Mouse (Mus musculus) 416B (cell line): ENCODE results near the gene Gm3854.

ENCODE experiments used
- DNase-seq: peaks from one replicate; pipeline ENCODE4 v3.0.0; 2011; ENCODE audit warnings: low read depth

The Gm3854 gene

DNA sequence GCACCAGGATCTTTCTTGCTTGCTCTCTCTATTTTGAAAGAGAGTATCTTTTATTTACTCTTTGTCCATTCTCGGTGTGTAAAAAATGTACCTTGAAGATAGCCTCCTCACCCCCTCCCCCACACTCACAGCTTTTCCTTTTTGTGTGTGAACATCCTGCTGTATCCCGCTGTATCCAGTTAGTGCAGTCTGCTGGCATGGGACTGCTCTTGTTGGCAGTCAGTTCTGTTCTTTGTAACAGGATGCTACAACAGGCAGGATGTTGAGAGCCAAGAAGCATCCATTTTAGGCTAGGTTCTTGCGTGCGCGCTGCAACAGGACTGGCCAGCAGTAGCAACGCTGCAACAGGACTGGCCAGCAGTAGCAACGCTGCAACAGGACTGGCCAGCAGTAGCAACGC is 43.4 kb downstream of the Gm3854 start:
- no peak for DNase-seq

DNA sequence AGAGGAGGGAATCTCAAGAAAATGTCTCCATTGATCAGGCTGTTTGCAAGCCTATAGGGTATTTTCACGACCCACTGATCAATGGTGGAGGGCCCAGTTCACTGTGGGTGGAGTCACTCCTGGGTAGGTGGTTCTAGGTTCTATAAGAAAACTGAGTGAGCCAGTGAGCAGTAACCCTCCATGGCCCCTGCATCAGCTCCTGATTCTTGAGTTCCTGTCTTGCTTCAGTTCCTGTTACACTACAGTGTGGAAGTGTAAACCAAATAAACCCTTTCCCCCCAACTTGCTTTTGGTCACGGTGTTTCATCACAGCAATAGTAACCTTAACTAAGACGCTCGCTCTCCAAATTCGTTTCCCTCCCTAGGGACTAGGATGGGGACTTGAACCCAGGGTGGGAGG is 45.4 kb downstream of the Gm3854 start:
- peak; percentile 44 for DNase-seq

DNA sequence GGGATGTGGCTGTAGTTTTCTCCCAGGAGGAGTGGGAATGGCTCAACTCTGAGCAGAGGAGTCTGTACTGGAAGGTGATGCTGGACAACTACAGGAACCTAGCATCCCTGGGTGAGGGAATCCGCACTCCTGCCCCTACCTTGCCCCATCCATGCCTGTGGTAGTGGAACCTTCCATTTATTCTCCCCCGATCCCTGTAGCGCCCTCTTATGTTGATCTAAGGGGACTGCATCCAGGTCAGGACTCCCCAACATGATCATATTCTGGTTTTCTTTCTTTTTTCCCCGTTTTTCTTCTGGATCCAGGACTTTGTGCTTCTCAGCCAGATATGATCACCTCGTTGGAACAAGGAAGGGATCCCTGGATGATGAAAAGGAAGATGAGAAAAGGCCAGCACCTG is 45.9 kb downstream of the Gm3854 start:
- DNase-seq, result no peak

GRCm38 (mm10) chr7:6397996-6398975 is 54.7 kb downstream of the Gm3854 start, which contains the start of gene Smim17:
TSS of gene Smim17 (plus strand) at chr7:6398715.
- DNase-seq, result no peak
